ENCODE assay signal across 14 mouse cellular contexts in genomic region chr4:47046974-47047373, GRCm38 (mm10). TPM values are rescaled to one million over a fixed set of nuclear protein-coding genes. Genes with fewer than 3 reads are reported as not detected.
A peak's percentile ranks its signal among the peaks of the same experiment; 100 is the strongest.
DNase-seq lines count a peak whose midpoint lies in the region; ATAC-seq and TF ChIP-seq lines count a peak whose summit lies in the region.
"Had no signal": no experiment of that assay in that cellular context is flagged by ENCODE, and none has a peak within 500 bp of the region (broad histone marks: within the 10 kb centered on the region; RNA-seq: fewer than 3 reads in every experiment).

No protein-coding gene starts in this region.

- no peak overlapping the region for H3K4me2 ChIP-seq in forebrain, embryonic 13.5 days
- H3K4me2 ChIP-seq: embryonic facial prominence, embryonic 12.5 days; heart, embryonic 11.5 days; hindbrain, embryonic 15.5 days had no signal

- DNase-seq in adrenal gland, postnatal 36 days = peak; percentile 12 to 32
- no peak for DNase-seq in adrenal gland, postnatal 25 days
- DNase-seq in kidney, adult 9 months = peak; percentile 48
- no peak for DNase-seq in kidney, postnatal 14 days
- DNase-seq in thymus, postnatal 4 days = peak; percentile 11
- no peak for DNase-seq in thymus, adult 2 months
- DNase-seq: B cell, adult 2 months; lung, adult 18-20 months had no signal

- no peak overlapping the region for H3K4me3 ChIP-seq in thymus, adult 2 months (ENCODE audit: control insufficient read depth, insufficient read depth, low read length)
- H3K4me3 ChIP-seq in small intestine, adult 2 months (ENCODE audit: low read depth, low read length) = no peak overlapping the region
- H3K4me3 ChIP-seq in forebrain, embryonic 13.5 days = no peak overlapping the region
- H3K4me3 ChIP-seq: embryonic facial prominence, embryonic 12.5 days; hindbrain, embryonic 15.5 days had no signal

- no peaks in the 10 kb centered on the region for H3K36me3 ChIP-seq in thymus, adult 2 months (ENCODE audit: control insufficient read depth, insufficient read depth, low read length)
- H3K36me3 ChIP-seq in small intestine, adult 2 months (ENCODE audit: control insufficient read depth, insufficient read depth, low read length) = no peaks in the 10 kb centered on the region
- peaks cover 4% of the 10 kb centered on the region; the same call in 1 of the 2 replicates for H3K36me3 ChIP-seq in forebrain, embryonic 13.5 days (ENCODE audit: poor library complexity, severe bottlenecking)
- H3K36me3 ChIP-seq: embryonic facial prominence, embryonic 12.5 days had no signal

- no peak for TF ChIP-seq POLR2A in thymus, adult 2 months (IDR thresholded peaks at IDR 0.05; ENCODE audit: control insufficient read depth, extremely low read depth, insufficient read depth, low read length, poor library complexity)
- TF ChIP-seq POLR2A in small intestine, adult 2 months (IDR thresholded peaks at IDR 0.05; ENCODE audit: low read depth, low read length) = no peak

- H3K9ac ChIP-seq in forebrain, embryonic 13.5 days = no peak overlapping the region
- H3K9ac ChIP-seq: embryonic facial prominence, embryonic 12.5 days; hindbrain, embryonic 15.5 days had no signal

- TF ChIP-seq CTCF in thymus, adult 2 months (IDR thresholded peaks at IDR 0.05; ENCODE audit: borderline replicate concordance, control insufficient read depth, extremely low read depth, insufficient read depth, low read length, poor library complexity) = no peak
- TF ChIP-seq CTCF in small intestine, adult 2 months (IDR thresholded peaks at IDR 0.05; ENCODE audit: extremely low read depth, insufficient read length, insufficient replicate concordance, low read depth, low read length) = peak; percentile 16; the same call in 1 of the 2 replicates

- no peak overlapping the region for H3K27ac ChIP-seq in thymus, adult 2 months (ENCODE audit: control insufficient read depth, insufficient read depth, low read length)
- H3K27ac ChIP-seq in small intestine, adult 2 months (ENCODE audit: insufficient read depth, low read depth, low read length) = no peak overlapping the region
- no peak overlapping the region for H3K27ac ChIP-seq in forebrain, embryonic 13.5 days
- H3K27ac ChIP-seq: embryonic facial prominence, embryonic 12.5 days; hindbrain, embryonic 15.5 days had no signal

- H3K9me3 ChIP-seq in forebrain, embryonic 13.5 days (replicated peaks) = no peaks in the 10 kb centered on the region
- H3K9me3 ChIP-seq: embryonic facial prominence, embryonic 12.5 days; hindbrain, embryonic 15.5 days had no signal

- H3K4me1 ChIP-seq in thymus, adult 2 months (replicated peaks; ENCODE audit: control insufficient read depth, insufficient read depth, low read length) = no peaks in the 10 kb centered on the region
- H3K4me1 ChIP-seq in small intestine, adult 2 months (ENCODE audit: control insufficient read depth, insufficient read depth, insufficient read length, low read length) = peaks cover under 1% of the 10 kb centered on the region; the same call in 1 of the 2 replicates
- H3K4me1 ChIP-seq in forebrain, embryonic 13.5 days = peaks cover 12% of the 10 kb centered on the region; the same call in 1 of the 2 replicates

- no peaks in the 10 kb centered on the region for H3K27me3 ChIP-seq in thymus, adult 2 months (ENCODE audit: control insufficient read depth, insufficient read depth, low read length)
- no peaks in the 10 kb centered on the region for H3K27me3 ChIP-seq in small intestine, adult 2 months (ENCODE audit: control insufficient read depth, insufficient read depth, low read length)
- H3K27me3 ChIP-seq in forebrain, embryonic 13.5 days = no peaks in the 10 kb centered on the region
- H3K27me3 ChIP-seq: embryonic facial prominence, embryonic 12.5 days; hindbrain, embryonic 15.5 days had no signal

- no peak for ATAC-seq in forebrain, embryonic 13.5 days
- ATAC-seq: midbrain, embryonic 16.5 days had no signal

- WGBS in thymus, adult 2 months = 93% methylated on average over 6 of the region's 6 CpGs
- 88% methylated on average over 6 of the region's 6 CpGs for WGBS in small intestine, adult 2 months
- WGBS in forebrain, embryonic 13.5 days = 85% methylated on average over 6 of the region's 6 CpGs

RNA-seq across cellular contexts. Expression of gene Anks6, which starts 10.3 kb away (rescaled TPM):
- total RNA-seq in adrenal gland, postnatal 36 days (2021) = 1 to 10 TPM; 3.5 to 5.2 TPM
- 5.6 and 6.8 TPM in 2 replicates for total RNA-seq in adrenal gland, postnatal 25 days (2021)
- 2.0 and 2.5 TPM in 2 replicates for polyA plus RNA-seq in thymus, adult 2 months (2012; rRNA removed)
- polyA plus RNA-seq in small intestine, adult 2 months (2012; rRNA removed) = 2.5 and 3.0 TPM in 2 replicates
- polyA plus RNA-seq in forebrain, embryonic 13.5 days (2015; fragmentation: Nextera tagmentation; extraction: Ambion mirVana) = 2.6 and 2.7 TPM in 2 replicates

RNA-seq across cellular contexts. Expression of gene Galnt12, which starts 44.7 kb away (rescaled TPM):
- under 1 TPM; 0.56 to 0.69 TPM for total RNA-seq in adrenal gland, postnatal 36 days (2021)
- 0.67 and 1.4 TPM in 2 replicates for total RNA-seq in adrenal gland, postnatal 25 days (2021)
- 34.9 and 39.6 TPM in 2 replicates for polyA plus RNA-seq in thymus, adult 2 months (2012; rRNA removed)
- polyA plus RNA-seq in small intestine, adult 2 months (2012; rRNA removed) = 18.0 and 28.3 TPM in 2 replicates
- 1.2 and 1.7 TPM in 2 replicates for polyA plus RNA-seq in forebrain, embryonic 13.5 days (2015; fragmentation: Nextera tagmentation; extraction: Ambion mirVana)

RNA-seq across cellular contexts. Expression of gene Gabbr2, which starts 55.3 kb away (rescaled TPM):
- under 1 TPM in 1 of 2 experiments, not detected in 1; 0.20 TPM for total RNA-seq in adrenal gland, postnatal 36 days (2021)
- 0.27 TPM in 1 of 2 replicates, not detected in the other for total RNA-seq in adrenal gland, postnatal 25 days (2021)
- polyA plus RNA-seq in thymus, adult 2 months (2012; rRNA removed) = 0.19 and 0.20 TPM in 2 replicates
- 0.06 and 0.74 TPM in 2 replicates for polyA plus RNA-seq in small intestine, adult 2 months (2012; rRNA removed)
- polyA plus RNA-seq in forebrain, embryonic 13.5 days (2015; fragmentation: Nextera tagmentation; extraction: Ambion mirVana) = 0.88 and 1.5 TPM in 2 replicates

Comparison
In these comparisons a context has a peak if more than half of its experiments do, and no peak if none do; other contexts are left out.
1. DNase-seq: peak in adrenal gland, postnatal 36 days (2 of 2), kidney, adult 9 months (single experiment) and thymus, postnatal 4 days (single experiment); none in adrenal gland, postnatal 25 days (single experiment), kidney, postnatal 14 days (single experiment) and thymus, adult 2 months (single experiment).